Mouse (Mus musculus) G1E (cell line): ENCODE measurements around the gene Rorb.

Experiments used
- CTCF ChIP-seq: IDR thresholded peaks from 2 replicates; pipeline ENCODE4 v1.5.1; 2012; ENCODE audit warnings: low read depth, low read length, inconsistent platforms, mixed read lengths
- GATA1 ChIP-seq: IDR thresholded peaks from 2 replicates; pipeline ENCODE4 v1.6.1; 2012; ENCODE audit warnings: borderline replicate concordance, low read length, inconsistent platforms, mixed read lengths

- TF ChIP-seq CTCF (no peak), GATA1 (no peak)
Measured at GRCm38 (mm10) chr19:18909641-18910040, 201.4 kb downstream of the Rorb start.
